Mouse (Mus musculus) bone marrow macrophage, adult 2 months (primary cell): ENCODE data around the gene Cxcr6.

Source experiments
- CTCF ChIP-seq: IDR thresholded peaks from 2 replicates; pipeline ENCODE4 v1.5.1; 2012; ENCODE audit warnings: low read depth, mild to moderate bottlenecking, low read length, moderate library complexity
- POLR2A ChIP-seq: IDR thresholded peaks from 2 replicates; pipeline ENCODE4 v1.6.1; 2012; ENCODE audit warnings: mild to moderate bottlenecking, low read depth, low read length, borderline replicate concordance

GRCm38 (mm10) chr9:123762886-123763285 is 43.4 kb upstream of the Cxcr6 start:
- TF ChIP-seq POLR2A = no peak
- no peak for TF ChIP-seq CTCF
